In genomic region chr9:75038357-75038688, GRCm38 (mm10) we compare ENCODE assay signal across 8 mouse cellular contexts. TPM values are rescaled to one million over a fixed set of nuclear protein-coding genes. Genes with fewer than 3 reads are reported as not detected.
A peak's percentile ranks its signal among the peaks of the same experiment; 100 is the strongest.
DNase-seq lines count a peak whose midpoint lies in the region; ATAC-seq and TF ChIP-seq lines count a peak whose summit lies in the region.

No protein-coding gene starts in this region.

- no peaks in the 10 kb centered on the region for H3K9me3 ChIP-seq in lung, embryonic 16.5 days (ENCODE audit: control insufficient read depth, low read length)
- no peaks in the 10 kb centered on the region for H3K9me3 ChIP-seq in embryonic facial prominence, embryonic 15.5 days (replicated peaks)
- H3K9me3 ChIP-seq in limb, embryonic 11.5 days (ENCODE audit: control insufficient read depth, low read length), result no peaks in the 10 kb centered on the region

- peak overlapping the region; percentile 99 for H3K4me3 ChIP-seq in lung, embryonic 16.5 days (ENCODE audit: low read length)
- H3K4me3 ChIP-seq in embryonic facial prominence, embryonic 15.5 days (replicated peaks), result peak overlapping the region; percentile 96
- peak overlapping the region; percentile 96 for H3K4me3 ChIP-seq in limb, embryonic 11.5 days (ENCODE audit: low read depth, low read length)
- peak overlapping the region; percentile 99 for H3K4me3 ChIP-seq in small intestine, adult 2 months (ENCODE audit: low read depth, low read length)

- H3K4me1 ChIP-seq in lung, embryonic 16.5 days (replicated peaks; ENCODE audit: control insufficient read depth, insufficient read depth, low read length), result peaks cover 12% of the 10 kb centered on the region; the same call in 1 of the 2 replicates
- peaks cover 11% of the 10 kb centered on the region for H3K4me1 ChIP-seq in embryonic facial prominence, embryonic 15.5 days
- H3K4me1 ChIP-seq in limb, embryonic 11.5 days (ENCODE audit: control insufficient read depth, insufficient read depth, low read length), result peaks cover 3% of the 10 kb centered on the region; the same call in 1 of the 2 replicates
- H3K4me1 ChIP-seq in small intestine, adult 2 months (ENCODE audit: control insufficient read depth, insufficient read depth, insufficient read length, low read length), result peaks cover 11% of the 10 kb centered on the region; the same call in 1 of the 2 replicates

- TF ChIP-seq POLR2A in small intestine, adult 2 months (IDR thresholded peaks at IDR 0.05; ENCODE audit: low read depth, low read length), result no peak

- no peak for ATAC-seq in lung, embryonic 16.5 days (ENCODE audit: low read depth)
- ATAC-seq in embryonic facial prominence, embryonic 15.5 days (ENCODE audit: insufficient number of reproducible peaks, low FRiP score, low TSS enrichment, low read depth), result no peak
- no peak for ATAC-seq in limb, embryonic 11.5 days (ENCODE audit: insufficient number of reproducible peaks, low FRiP score, low TSS enrichment, low read depth)

- peak overlapping the region; percentile 96 for H3K9ac ChIP-seq in lung, embryonic 16.5 days (ENCODE audit: low read length)
- H3K9ac ChIP-seq in embryonic facial prominence, embryonic 15.5 days, result peak overlapping the region; percentile 90
- peak overlapping the region; percentile 93 for H3K9ac ChIP-seq in limb, embryonic 11.5 days (ENCODE audit: low read length)

- H3K4me2 ChIP-seq in lung, embryonic 16.5 days (ENCODE audit: low read depth, low read length), result peak overlapping the region; percentile 68
- H3K4me2 ChIP-seq in embryonic facial prominence, embryonic 15.5 days (replicated peaks), result peak overlapping the region; percentile 51
- H3K4me2 ChIP-seq in limb, embryonic 11.5 days (ENCODE audit: low read depth, severe bottlenecking), result peak overlapping the region; percentile 57

- no peak for TF ChIP-seq CTCF in small intestine, adult 2 months (IDR thresholded peaks at IDR 0.05; ENCODE audit: extremely low read depth, insufficient read length, insufficient replicate concordance, low read depth, low read length)

- H3K36me3 ChIP-seq in lung, embryonic 16.5 days (ENCODE audit: control insufficient read depth, insufficient read depth, low read length), result no peaks in the 10 kb centered on the region; the same call in 1 of the 2 replicates
- H3K36me3 ChIP-seq in embryonic facial prominence, embryonic 15.5 days, result no peaks in the 10 kb centered on the region
- H3K36me3 ChIP-seq in limb, embryonic 11.5 days (ENCODE audit: control insufficient read depth, insufficient read depth, low read length), result 0 out of 2 replicates have a peak, but pooled peaks cover 2% of the 10 kb centered on the region
- H3K36me3 ChIP-seq in small intestine, adult 2 months (ENCODE audit: control insufficient read depth, insufficient read depth, low read length), result peaks cover 6% of the 10 kb centered on the region

- WGBS in lung, embryonic 16.5 days, result 1% methylated on average over 10 of the region's 10 CpGs
- 0% methylated on average over 10 of the region's 10 CpGs for WGBS in embryonic facial prominence, embryonic 15.5 days
- under 1% methylated on average over 10 of the region's 10 CpGs for WGBS in limb, embryonic 11.5 days
- under 1% methylated on average over 10 of the region's 10 CpGs for WGBS in small intestine, adult 2 months

- no peak for DNase-seq in lung, postnatal 4 days
- no peak for DNase-seq in limb, embryonic 11.5 days (ENCODE audit: low spot score)
- no peak for DNase-seq in adipocyte (ENCODE audit: low spot score)
- DNase-seq in layer of hippocampus, adult 8-10 months (ENCODE audit: low spot score in 2 of 2), result no peak
- DNase-seq in spleen, postnatal 10 days (ENCODE audit: low spot score in 2 of 2), result no peak

- no peak overlapping the region for H3K27ac ChIP-seq in lung, embryonic 16.5 days (ENCODE audit: low read length)
- no peak overlapping the region for H3K27ac ChIP-seq in embryonic facial prominence, embryonic 15.5 days (replicated peaks)
- H3K27ac ChIP-seq in limb, embryonic 11.5 days (replicated peaks; ENCODE audit: low read depth, low read length), result no peak overlapping the region
- peak overlapping the region; percentile 61; the same call in 1 of the 2 replicates for H3K27ac ChIP-seq in small intestine, adult 2 months (ENCODE audit: insufficient read depth, low read depth, low read length)

- no peaks in the 10 kb centered on the region for H3K27me3 ChIP-seq in lung, embryonic 16.5 days (ENCODE audit: control insufficient read depth, insufficient read depth, low read depth, low read length)
- no peaks in the 10 kb centered on the region for H3K27me3 ChIP-seq in embryonic facial prominence, embryonic 15.5 days
- no peaks in the 10 kb centered on the region for H3K27me3 ChIP-seq in limb, embryonic 11.5 days (ENCODE audit: control insufficient read depth, insufficient read depth, low read length)
- no peaks in the 10 kb centered on the region for H3K27me3 ChIP-seq in small intestine, adult 2 months (ENCODE audit: control insufficient read depth, insufficient read depth, low read length)

RNA-seq across cellular contexts. Expression of gene Arpp19, which starts 0.9 kb away (rescaled TPM):
- polyA plus RNA-seq in lung, embryonic 16.5 days (2015; fragmentation: Nextera tagmentation; extraction: Ambion mirVana), result 257 and 306 TPM in 2 replicates
- polyA plus RNA-seq in embryonic facial prominence, embryonic 15.5 days (2015; fragmentation: Nextera tagmentation; extraction: Ambion mirVana), result 262 and 266 TPM in 2 replicates
- 383 and 387 TPM in 2 replicates for polyA plus RNA-seq in limb, embryonic 11.5 days (2014; fragmentation: Nextera tagmentation; extraction: Ambion mirVana)
- polyA plus RNA-seq in small intestine, adult 2 months (2012; rRNA removed), result 1.7 and 4.4 TPM in 2 replicates
- 100 to 1,000 TPM; 138 to 178 (median 156) TPM for total RNA-seq in layer of hippocampus, adult 8-10 months (2022)

RNA-seq across cellular contexts. Expression of gene Myo5a, which starts 32.5 kb away (rescaled TPM):
- polyA plus RNA-seq in lung, embryonic 16.5 days (2015; fragmentation: Nextera tagmentation; extraction: Ambion mirVana), result 7.1 and 8.6 TPM in 2 replicates
- polyA plus RNA-seq in embryonic facial prominence, embryonic 15.5 days (2015; fragmentation: Nextera tagmentation; extraction: Ambion mirVana), result 19.6 and 21.9 TPM in 2 replicates
- 20.7 and 21.0 TPM in 2 replicates for polyA plus RNA-seq in limb, embryonic 11.5 days (2014; fragmentation: Nextera tagmentation; extraction: Ambion mirVana)
- 0.96 and 1.3 TPM in 2 replicates for polyA plus RNA-seq in small intestine, adult 2 months (2012; rRNA removed)
- 100 to 1,000 TPM; 214 to 223 (median 215) TPM for total RNA-seq in layer of hippocampus, adult 8-10 months (2022)

Comparison
In these comparisons a context has a peak if more than half of its experiments do, and no peak if none do; other contexts are left out.
1. RNA of gene Arpp19, which starts 0.9 kb away (polyA plus RNA-seq): 383 to 387 TPM in limb, embryonic 11.5 days, 257 to 306 TPM in lung, embryonic 16.5 days and 262 to 266 TPM in embryonic facial prominence, embryonic 15.5 days; 1.7 to 4.4 TPM in small intestine, adult 2 months; every median in the first group is over 10 times any median in the second.
2. Peak in every context shown above with its lines, with median percentiles within 50 percentile points of each other: H3K4me2 ChIP-seq, H3K4me3 ChIP-seq and H3K9ac ChIP-seq.